Mouse (Mus musculus) liver, embryonic 14.5 days (tissue): ENCODE results near the gene Nfs1. TPM values are rescaled to one million over a fixed set of nuclear protein-coding genes. Genes with fewer than 3 reads are reported as not detected.
A peak's percentile ranks its signal among the peaks of the same experiment; 100 is the strongest.

Source experiments
- ATAC-seq: fragments of 200-750 bp; cut with Nextera tagmentation; 2 replicates; pipeline ENCODE4 v1.8.0; 2017; ENCODE audit warnings: moderate number of reproducible peaks, mild to moderate bottlenecking, moderate library complexity; ENCODE audit not compliant: insufficient read depth
- DNase-seq, 3 experiments: peaks; one replicate each; pipeline ENCODE4 v3.0.0-alpha.2; 2012 to 2013; ENCODE audit warnings: low read depth in 3 of 3, low spot score in 3 of 3
- H3K27ac ChIP-seq: fragments of 300-500 bp; sonication (generic); 2 replicates; pipeline ENCODE4 v1.5.1; 2014; ENCODE audit warnings: moderate library complexity, mild to moderate bottlenecking, control low read depth, inconsistent platforms
- H3K27me3 ChIP-seq: fragments of 300-500 bp; sonication (generic); 2 replicates; pipeline ENCODE4 v1.6.1; 2014; ENCODE audit warnings: mild to moderate bottlenecking, low read length, moderate library complexity; ENCODE audit not compliant: control insufficient read depth, insufficient read depth
- H3K36me3 ChIP-seq: fragments of 300-500 bp; sonication (generic); replicated peaks from 2 replicates; pipeline ENCODE4 v1.6.1; 2014; ENCODE audit warnings: low read depth; ENCODE audit not compliant: control insufficient read depth, insufficient read depth
- H3K4me1 ChIP-seq, 2 experiments: fragments of 200-500 bp in 1 of 2; fragments of 300-500 bp in 1 of 2; sonication (generic) in 1 of 2; replicated peaks; 2 replicates each; pipeline ENCODE4 v1.6.1; 2012 to 2014; ENCODE audit warnings: antibody characterized with exemption in 1 of 2, inconsistent platforms in 1 of 2, low read length in 1 of 2; ENCODE audit not compliant: control insufficient read depth in 2 of 2, insufficient read depth in 2 of 2
- H3K4me2 ChIP-seq: fragments of 300-500 bp; sonication (generic); 2 replicates; pipeline ENCODE4 v1.6.1; 2014; ENCODE audit warnings: low read depth, mild to moderate bottlenecking, control low read depth, moderate library complexity
- H3K4me3 ChIP-seq, 2 experiments: fragments of 200-500 bp in 1 of 2; fragments of 300-500 bp in 1 of 2; sonication (generic) in 1 of 2; 2 replicates each; pipeline ENCODE4 v1.5.1; 2012 to 2014; ENCODE audit warnings: low read depth in 2 of 2, low read length in 2 of 2, mild to moderate bottlenecking in 2 of 2, control low read depth in 1 of 2, inconsistent platforms in 1 of 2, moderate library complexity in 1 of 2; ENCODE audit not compliant: insufficient read depth in 1 of 2
- H3K9ac ChIP-seq: fragments of 300-500 bp; sonication (generic); replicated peaks from 2 replicates; pipeline ENCODE4 v1.6.1; 2014; ENCODE audit warnings: mild to moderate bottlenecking, control low read depth, moderate library complexity
- H3K9me3 ChIP-seq: fragments of 300-500 bp; sonication (generic); 2 replicates; pipeline ENCODE4 v1.6.1; 2016; ENCODE audit warnings: low read length, mixed read lengths; ENCODE audit not compliant: control insufficient read depth
- CTCF ChIP-seq: IDR thresholded peaks from 2 replicates; pipeline ENCODE4 v1.5.1; 2016; ENCODE audit warnings: antibody characterized with exemption, low read depth, control low read depth
- EP300 ChIP-seq: IDR thresholded peaks from 2 replicates; pipeline ENCODE4 v1.6.1; 2016; ENCODE audit warnings: antibody characterized with exemption, low read depth
- WGBS: fragments of 180-500 bp; shearing (Covaris S2); extraction: QIAGEN DNeasy Blood & Tissue Kit; methylation state at CpG from one replicate; pipeline ENCODE4 v1.1.7; 2014; ENCODE audit not compliant: insufficient replicate concordance; 5-methylcytosine and 5-hydroxymethylcytosine counted together
- polyA plus RNA-seq, 2 experiments: library from polyadenylated mRNA; depleted of rRNA in 1 of 2; stranded (reverse) in 1 of 2; unstranded in 1 of 2; fragments of >200 nt; fragmentation: Nextera tagmentation in 1 of 2; extraction: Ambion mirVana in 1 of 2; gene quantifications; 2 replicates each; pipeline versions ENCODE4 v1.2.1 to v1.2.3; 2012 to 2014

The Nfs1 gene
- polyA plus RNA-seq (2012; rRNA removed): 37.3 and 40.9 TPM in 2 replicates
- polyA plus RNA-seq (2014; fragmentation: Nextera tagmentation; extraction: Ambion mirVana): 55.3 and 62.5 TPM in 2 replicates

- WGBS: under 1% methylated on average over 67 of the region's 70 CpGs
- Histone ChIP-seq H3K9ac (peak within 1 kb of the TSS; percentile 95), H3K4me2 (peak within 1 kb of the TSS; percentile 98), H3K27me3 (no peaks in the 10 kb centered on the region), H3K36me3 (peaks cover 32% of the 10 kb centered on the region), H3K4me1 (peaks cover 3 to 10% of the 10 kb centered on the region in 2 experiments), H3K9me3 (no peaks in the 10 kb centered on the region), H3K27ac (peak within 1 kb of the TSS; percentile 90), H3K4me3 (peak within 1 kb of the TSS; percentile 67 to 98)
- DNase-seq (peak; percentile 83 to 87 (median 84)), ATAC-seq (peak; percentile 91)
- no peak for TF ChIP-seq EP300
- peak; percentile 77 for TF ChIP-seq CTCF
Observed at GRCm38 (mm10) chr2:156143953-156144724, at the start of gene Nfs1, which contains the start of gene Romo1. Gene Nfs1, minus strand, starts transcription at chr2:156144186. Gene Romo1, plus strand, starts transcription at chr2:156144039.

- H3K27ac ChIP-seq: no peak overlapping the region
- no peak overlapping the region for H3K4me2 ChIP-seq
- H3K36me3 ChIP-seq: no peaks in the 10 kb centered on the region
- WGBS: 60% methylated on average over 3 of the region's 3 CpGs
- TF ChIP-seq CTCF (no peak), EP300 (no peak)
- no peak overlapping the region for H3K9ac ChIP-seq
- DNase-seq (no peak), ATAC-seq (no peak)
- H3K4me1 ChIP-seq: peaks cover 18 to 24% of the 10 kb centered on the region in 2 experiments
- H3K9me3 ChIP-seq: no peaks in the 10 kb centered on the region
- H3K4me3 ChIP-seq: no peak overlapping the region
- H3K27me3 ChIP-seq: no peaks in the 10 kb centered on the region
Observed at GRCm38 (mm10) chr2:156193066-156193862, 49.3 kb upstream of the Nfs1 start.

GRCm38 (mm10) chr2:156192068-156192467 is 48.1 kb upstream of the Nfs1 start:
- DNase-seq (no peak), ATAC-seq (no peak)
- H3K9ac ChIP-seq: no peak overlapping the region
- H3K36me3 ChIP-seq: no peaks in the 10 kb centered on the region
- no peak overlapping the region for H3K4me2 ChIP-seq
- no peaks in the 10 kb centered on the region for H3K9me3 ChIP-seq
- no peak overlapping the region for H3K4me3 ChIP-seq
- H3K4me1 ChIP-seq: peaks cover 6 to 19% of the 10 kb centered on the region in 2 experiments
- no peak overlapping the region for H3K27ac ChIP-seq
- 78% methylated on average over 2 of the region's 2 CpGs for WGBS
- no peak for TF ChIP-seq CTCF
- no peak for TF ChIP-seq EP300
- no peaks in the 10 kb centered on the region for H3K27me3 ChIP-seq

- Histone ChIP-seq H3K9ac (no peak overlapping the region), H3K27me3 (no peaks in the 10 kb centered on the region), H3K9me3 (no peaks in the 10 kb centered on the region), H3K36me3 (no peaks in the 10 kb centered on the region), H3K4me2 (no peak overlapping the region), H3K27ac (no peak overlapping the region), H3K4me3 (no peak overlapping the region), H3K4me1 (peaks cover 5 to 19% of the 10 kb centered on the region in 2 experiments)
- WGBS: 72% methylated on average over 2 of the region's 2 CpGs
- no peak for TF ChIP-seq EP300
- peak; percentile 27; the same call in 1 of the 2 replicates for TF ChIP-seq CTCF
- ATAC-seq (no peak), DNase-seq (no peak)
Observed at GRCm38 (mm10) chr2:156191540-156191939, 47.6 kb upstream of the Nfs1 start.
